Mouse (Mus musculus): Measurements from ENCODE around the gene B9d1.

The B9d1 gene

DNA sequence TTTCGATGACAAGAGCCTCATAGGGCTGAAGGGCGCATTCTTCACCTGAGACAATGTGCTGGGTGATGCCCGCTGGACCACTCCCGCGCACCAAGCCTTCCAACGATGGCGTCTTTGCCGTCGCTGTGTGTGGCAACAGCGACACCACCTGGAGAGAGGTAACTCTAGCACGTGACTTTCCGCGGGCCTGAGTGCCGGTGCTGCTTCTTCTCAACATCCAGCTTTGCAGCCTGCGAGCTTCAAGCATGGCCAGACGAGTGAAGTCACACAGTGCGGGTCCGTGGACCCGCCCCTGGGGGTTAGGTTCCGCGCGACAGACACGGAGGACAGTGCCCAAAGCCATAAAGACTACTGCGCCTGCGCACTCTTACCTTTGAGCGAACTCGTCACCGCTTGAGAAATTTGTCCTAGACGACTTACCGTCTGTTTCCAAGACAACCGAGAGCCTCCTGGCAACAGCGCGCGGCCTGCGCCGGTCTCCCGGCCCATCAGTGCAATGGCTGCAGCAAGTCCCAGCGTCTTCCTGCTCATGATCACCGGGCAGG lies at the start of gene B9d1:
TSS of gene B9d1 (plus strand) at position 432 of the 545 bp plus-strand sequence.
- peak; percentile 98 for DNase-seq (ENCODE audit: low spot score)

DNA sequence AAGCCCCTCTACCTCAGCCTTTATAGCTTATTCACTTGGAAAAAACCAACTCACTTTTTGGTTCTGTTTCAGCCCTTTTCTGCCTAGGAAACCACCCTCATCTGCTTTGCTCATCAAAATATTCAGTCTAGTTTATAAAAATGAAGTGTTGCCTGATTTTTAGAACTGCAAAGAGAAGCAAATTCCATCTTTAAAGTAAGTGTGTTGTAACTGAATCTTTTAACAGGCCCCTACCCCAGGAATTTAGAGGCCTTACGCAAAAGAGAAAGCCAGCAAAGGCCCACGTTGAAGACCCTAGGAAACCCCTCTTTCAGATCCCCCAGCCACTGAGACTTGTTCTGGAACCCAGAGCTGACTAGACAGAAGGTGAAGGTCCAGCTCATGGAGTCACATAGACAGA lies 40.9 kb upstream of the B9d1 start:
- no peak for DNase-seq (ENCODE audit: low spot score)

DNA sequence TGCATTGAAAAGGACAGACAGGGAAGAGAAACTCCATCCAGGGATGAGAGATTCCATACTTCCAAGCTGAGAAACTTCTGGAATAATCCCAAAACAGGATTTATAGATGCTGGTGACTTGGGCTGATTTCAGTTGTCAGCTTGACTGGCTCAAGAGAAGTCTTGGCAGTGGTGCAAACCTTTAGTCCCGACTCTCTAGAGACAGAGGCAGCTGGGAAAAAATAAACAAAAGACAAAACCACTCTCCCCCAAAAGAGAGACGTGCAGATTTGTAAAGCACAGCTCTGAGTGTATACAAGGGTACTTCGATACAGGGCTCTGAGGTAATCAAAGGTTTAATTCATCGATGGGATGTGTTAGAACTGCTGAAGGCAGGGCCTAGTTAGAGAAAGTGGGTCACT lies 39.5 kb upstream of the B9d1 start:
- no peak for DNase-seq (ENCODE audit: low spot score)

DNA sequence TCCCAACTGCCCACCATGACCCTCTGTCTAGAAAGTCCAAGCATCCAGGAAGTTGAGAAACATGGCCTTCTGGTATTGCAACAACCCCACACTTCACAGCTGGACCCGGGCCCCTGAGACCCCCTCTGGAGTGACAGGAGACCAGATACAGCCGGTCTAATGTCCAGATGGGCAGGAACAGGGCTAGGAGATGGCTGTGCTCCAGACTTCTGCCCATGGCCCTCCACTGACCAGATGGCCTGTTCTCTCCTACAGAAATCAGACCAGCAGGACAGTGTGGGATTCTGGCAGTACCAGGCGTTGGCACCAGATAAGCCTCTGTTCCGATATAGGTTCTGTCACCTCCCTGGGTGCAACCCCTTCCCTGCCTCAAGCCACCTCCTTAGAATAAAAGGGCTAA lies 36.4 kb upstream of the B9d1 start:
- DNase-seq (ENCODE audit: low spot score), result peak; percentile 49

DNA sequence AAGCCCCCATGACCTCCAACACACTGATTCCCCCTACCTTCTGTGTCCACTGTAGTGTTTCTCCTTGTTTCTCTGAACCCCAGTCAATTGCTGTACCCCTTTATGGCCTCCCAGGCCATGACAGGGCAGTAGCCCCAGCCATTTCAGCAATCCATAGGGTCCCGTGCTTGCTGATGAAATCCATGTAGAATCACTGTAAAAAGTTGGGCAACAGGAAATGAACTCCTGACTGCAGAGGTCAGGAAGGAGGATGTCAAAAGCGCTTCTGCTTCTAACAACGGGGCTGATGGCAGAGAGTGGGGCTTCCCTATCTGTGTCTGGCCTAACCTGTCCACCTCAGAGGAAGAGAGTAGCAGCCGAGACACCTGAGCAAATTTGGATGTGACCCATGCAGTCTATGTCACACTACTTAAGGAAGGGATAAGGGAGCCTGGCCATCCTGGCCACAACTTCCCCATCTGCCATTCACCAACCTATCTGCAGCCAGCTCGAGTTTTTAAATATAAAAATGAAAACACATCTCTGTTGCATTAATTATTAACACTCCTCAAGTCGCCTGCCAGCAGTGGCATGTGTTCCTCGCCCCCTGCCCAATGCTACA lies 35.5 kb upstream of the B9d1 start:
- DNase-seq (ENCODE audit: low spot score), result no peak

DNA sequence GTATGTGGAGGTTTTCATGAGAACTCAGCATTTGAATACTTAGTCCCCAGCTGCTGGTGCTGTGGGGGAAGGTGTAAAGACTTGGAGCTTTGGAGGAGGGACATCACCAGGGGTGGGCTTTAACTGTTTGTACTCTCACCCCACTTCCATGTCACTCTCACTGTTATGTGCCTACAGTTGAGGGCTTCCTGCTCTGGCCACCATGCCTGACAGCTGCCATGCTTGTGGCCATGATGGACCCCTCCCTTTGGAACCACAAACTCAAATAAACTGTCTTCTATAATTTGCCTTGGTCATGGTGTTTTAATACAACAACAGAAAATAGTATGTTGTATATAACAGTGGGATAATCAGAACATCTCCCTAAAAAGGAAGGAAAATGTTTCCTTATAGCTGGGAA lies 34.1 kb upstream of the B9d1 start:
- DNase-seq (ENCODE audit: low spot score), result no peak

DNA sequence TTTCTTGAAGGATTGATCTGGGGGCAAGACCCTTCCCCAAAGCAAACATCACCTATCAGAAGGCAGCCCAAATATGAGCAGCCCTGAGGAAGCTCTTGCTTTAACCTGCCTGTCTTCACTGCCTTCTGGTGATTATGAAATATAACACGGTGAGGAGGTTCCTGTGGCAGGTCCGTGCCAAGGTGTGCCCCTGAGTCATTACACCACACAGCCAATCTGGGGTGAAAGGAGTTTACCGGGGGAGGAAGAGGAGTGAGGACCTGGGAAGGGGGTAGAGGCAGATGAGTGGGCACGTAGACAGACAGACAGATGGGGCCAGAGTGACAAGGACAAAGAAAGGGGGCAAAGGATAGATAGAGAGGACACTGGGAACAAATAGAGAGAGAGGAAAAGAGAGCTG lies 31.3 kb upstream of the B9d1 start:
- no peak for DNase-seq (ENCODE audit: low spot score)

DNA sequence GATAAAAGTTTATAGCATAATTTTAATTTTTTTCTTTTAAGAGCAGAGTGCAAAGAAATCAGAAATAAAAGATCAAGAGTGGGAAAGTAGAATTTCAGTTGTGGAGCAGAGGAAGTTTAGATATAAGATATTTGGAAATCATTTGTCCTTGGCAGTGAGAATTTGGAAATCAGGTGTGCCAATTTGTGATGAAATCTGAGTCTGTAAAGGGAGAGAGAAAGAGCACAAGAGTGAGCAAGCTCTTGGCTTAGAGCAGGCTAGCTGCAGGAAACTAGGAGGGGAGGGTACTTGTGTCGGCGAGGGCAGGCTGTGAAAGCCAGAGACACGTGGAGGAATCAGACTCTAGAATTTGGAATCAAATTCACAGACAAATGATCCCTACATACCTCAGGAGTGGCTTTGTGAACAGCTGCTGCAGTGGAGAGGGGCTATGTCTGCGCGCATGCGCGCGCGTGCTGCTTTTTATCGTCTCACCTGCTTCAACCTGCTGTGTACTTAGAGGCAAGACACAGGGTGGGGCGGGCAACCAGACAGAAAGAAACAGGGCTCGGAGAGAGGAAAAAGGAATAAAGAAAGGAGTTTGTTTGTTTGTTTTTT lies 28.1 kb upstream of the B9d1 start:
- no peak for DNase-seq (ENCODE audit: low spot score)

DNA sequence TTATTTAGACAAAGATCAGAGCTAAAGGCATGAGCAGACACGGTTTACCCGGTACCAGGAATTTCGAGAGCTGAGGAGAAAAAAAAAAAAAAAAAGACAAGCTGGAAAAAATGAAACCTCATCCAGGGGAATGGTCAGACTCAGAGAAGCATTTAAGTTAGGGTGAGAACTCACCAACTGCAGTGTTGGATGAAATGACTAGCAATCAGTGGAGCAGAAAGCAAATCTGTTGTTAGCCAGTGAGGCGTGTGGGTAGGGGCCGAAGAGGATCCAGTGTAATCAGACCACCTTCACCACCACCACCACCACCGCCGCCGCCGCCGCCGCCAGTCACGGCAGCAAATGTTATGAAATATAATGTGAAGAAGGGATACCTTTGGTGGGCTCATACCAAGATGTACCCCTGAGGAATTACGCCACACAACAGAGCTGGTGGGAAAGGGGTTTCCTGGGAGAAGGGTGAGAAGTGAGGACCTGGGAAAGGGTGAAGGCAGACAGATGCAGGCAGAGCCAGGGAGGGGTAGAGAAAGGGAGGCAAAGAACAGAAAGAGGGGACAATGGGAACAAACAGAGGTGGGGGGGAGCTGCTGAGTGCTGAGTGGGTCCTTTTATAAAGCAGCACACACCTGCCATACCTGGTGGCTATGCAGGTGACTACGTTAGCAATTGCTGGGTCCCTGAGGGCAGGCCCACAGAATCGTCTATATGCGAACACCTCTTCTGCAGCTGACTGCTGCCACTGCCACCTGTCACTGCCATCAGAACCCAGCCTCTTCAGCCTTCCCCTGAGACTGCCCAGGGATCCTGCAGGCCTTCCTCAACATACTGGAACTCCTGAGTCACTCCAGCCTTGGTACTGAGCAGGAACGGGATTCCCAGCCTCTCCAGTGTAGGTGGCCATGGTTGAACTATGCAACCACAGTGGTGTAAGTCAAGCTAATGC lies 27.1 kb upstream of the B9d1 start:
- no peak for DNase-seq (ENCODE audit: low spot score)

DNA sequence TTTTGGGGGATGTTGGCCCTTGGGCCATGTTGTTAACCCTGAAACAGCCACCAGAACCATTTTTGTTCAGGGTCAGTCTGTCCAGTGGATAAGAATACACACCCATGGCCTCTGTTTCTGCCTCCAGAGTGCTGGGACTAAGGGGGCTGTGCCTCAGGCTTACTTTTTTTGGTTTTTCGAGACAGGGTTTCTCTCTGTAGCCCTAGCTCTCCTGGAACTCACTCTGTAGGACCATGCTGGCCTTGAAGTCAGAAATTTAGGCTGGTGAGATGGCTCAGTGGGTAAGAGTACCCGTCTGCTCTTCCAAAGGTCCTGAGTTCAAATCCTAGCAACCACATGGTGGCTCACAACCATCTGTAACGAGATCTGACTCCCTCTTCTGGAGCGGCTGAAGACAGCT lies 26.2 kb upstream of the B9d1 start:
- DNase-seq (ENCODE audit: low spot score), result no peak

DNA sequence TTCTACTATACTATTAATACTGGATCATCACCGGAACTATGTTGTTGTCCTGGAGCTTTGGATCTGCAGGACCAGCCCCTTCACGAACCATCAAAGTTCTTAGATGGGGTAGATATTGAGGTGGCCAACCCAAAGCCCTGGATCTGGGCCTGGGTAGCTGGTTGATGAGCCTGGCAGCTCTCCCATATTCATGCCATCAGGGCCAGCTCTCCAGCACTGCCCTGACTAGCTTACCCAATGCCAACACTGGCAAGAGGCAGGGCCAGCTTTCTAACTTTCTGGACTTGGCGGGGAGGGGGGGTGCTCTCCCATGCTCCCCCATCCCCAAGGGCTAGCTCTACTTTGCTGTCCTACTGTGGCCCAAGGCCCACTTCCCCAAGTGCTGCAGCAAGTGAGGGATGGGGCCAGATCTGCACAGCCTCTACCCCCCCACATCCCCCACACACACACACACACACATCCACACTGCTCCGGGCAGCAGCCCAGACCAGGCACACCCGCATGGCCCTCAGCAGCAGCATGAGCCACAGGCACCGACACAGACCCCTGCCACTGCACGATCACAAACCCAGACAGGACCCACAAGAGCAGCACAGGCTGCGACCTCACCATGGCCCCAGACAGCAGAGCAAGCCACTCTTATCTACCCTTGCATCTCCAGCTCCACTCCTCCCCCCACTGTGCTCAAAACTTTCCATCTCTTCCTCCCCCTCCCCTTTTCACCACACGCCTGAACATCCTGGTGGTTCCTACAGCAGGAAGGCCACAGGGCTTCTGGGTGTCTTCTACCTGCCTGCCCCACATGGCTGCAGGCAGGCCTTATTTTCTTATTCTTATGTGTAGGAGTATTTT lies 23.5 kb upstream of the B9d1 start:
- DNase-seq (ENCODE audit: low spot score), result peak; percentile 21

DNA sequence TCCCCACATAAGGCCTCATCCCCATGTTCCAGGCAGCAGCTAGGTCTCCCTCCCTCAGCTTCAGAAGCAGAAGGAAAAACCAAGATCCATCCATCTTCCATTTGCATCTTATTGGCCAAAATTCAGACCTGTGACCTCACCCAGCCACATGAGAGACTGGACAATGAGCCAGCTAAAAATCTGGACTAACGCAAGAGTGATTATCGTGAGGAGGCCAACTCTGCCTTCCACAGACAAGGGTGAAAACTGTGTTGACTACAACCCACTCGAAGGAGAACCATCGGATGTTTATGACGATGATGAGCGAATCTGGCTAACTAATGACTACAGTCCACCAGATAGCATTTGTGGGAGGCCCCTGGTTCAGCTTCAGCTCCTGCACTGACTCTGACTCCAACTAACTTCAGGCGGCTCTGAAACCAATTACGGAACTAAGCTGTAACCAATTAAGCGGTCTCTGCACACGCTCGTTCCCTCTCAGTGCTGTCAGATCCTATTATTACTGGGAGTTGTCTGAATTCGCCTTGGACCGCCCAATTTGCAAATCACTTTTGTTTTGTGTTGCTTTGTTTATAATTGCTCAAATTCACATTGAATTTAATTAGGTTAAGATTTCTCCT lies 21.6 kb upstream of the B9d1 start:
- DNase-seq (ENCODE audit: low spot score), result peak; percentile 67

DNA sequence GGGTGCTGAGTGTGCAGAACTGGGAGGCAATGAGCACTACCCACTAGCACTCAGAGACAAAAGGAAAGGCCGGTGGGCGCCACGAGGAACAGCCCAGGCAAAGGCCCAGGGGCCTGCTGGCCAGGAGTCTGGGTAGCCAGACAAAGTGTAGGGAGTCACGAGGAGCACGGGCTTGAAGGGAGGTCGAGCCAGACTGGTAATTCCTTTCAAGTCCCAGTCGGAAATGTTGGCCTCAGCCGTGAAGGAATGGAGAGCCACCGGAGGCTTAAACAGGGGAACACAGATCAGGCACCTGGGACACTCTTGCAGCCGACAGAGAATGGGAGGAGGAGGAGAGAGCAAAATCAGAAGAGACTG lies 20.7 kb upstream of the B9d1 start:
- DNase-seq (ENCODE audit: low spot score), result no peak

DNA sequence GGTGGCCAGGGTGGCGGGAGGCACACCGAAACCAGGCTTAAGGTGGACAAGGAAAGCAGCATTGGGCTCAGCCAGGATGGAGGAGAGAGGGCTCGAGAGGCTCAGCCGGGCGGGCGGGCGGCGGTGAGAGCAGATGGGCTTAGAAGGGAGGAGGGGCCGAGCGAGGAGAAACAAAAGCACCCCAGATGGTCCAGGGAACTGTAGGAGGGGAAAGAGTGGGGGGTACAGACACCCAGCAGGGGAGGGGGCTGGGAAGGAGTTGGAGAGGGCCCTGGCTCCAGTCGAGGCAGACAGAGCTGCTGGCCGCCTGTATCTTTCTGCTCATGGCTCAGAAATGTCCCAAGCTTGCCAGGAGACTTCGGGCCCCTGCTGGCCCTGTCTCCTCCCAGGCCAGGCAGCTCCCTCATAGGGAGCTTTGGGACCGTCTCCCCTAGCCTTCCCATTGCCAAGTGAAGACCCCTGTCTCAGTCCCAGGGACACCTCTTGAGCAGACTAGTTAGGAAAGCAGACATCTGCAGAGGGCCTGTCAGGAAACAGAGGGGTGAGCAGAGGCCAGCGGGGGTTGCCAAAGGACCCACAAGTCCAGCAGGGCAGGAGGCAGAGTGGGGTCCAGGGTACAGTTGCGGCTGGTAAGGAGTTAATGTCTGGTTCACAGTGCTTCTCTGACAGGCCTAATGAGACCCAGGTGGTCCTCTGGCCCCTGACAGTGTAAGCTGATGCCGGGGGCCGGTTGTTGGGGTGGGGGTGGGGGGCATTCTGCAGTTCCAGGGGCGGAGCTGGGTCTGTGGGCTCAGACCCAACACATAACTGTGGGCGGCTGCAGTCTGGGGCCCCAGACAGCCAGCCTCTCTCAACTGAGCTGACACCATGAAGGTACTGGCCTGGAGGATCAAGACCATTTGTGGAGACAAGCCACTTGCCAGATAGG lies 20.1 kb upstream of the B9d1 start, which contains the start of gene Mfap4:
TSS of gene Mfap4 (plus strand) at position 819 of the 928 bp plus-strand sequence.
- no peak for DNase-seq (ENCODE audit: low spot score)

DNA sequence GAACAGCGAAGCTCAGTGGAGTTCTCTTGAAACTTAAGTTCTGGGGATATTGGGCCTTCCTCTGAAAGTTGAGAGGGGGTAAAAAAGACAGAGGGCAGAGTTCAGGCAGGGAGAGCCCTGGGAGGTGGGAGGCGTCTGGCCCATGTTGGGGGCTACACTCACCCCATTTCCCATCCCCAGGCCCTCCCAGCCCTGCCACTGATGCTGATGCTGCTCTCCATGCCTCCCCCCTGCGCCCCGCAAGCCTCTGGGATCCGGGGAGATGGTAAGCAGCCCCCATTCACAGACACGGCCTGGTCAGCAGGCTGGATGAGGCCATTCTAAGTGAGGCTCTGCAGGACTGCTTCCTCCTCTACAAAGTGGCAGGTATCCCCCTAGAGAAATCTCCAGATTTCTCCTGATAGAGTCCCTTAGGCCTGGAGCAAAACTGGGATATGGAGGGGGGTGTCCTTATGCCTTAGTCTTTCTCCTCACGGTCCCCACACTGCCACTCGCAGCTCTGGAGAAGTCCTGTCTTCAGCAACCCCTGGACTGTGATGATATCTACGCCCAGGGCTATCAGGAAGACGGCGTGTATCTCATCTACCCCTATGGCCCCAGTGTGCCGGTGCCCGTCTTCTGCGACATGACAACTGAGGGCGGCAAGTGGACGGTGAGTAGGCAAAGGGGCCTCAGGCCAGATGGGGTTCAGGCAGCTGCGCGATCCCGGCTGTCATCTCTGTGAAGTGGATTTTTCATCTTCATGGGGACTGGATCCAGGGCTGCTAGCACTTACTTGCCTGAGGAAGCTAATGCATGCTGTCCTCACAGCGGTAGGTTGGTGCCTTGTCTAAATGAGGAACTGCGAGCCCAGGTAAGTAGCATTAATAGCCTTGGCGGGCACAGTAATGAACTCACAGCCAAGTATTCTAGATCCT lies 19.1 kb upstream of the B9d1 start:
- DNase-seq (ENCODE audit: low spot score), result no peak

DNA sequence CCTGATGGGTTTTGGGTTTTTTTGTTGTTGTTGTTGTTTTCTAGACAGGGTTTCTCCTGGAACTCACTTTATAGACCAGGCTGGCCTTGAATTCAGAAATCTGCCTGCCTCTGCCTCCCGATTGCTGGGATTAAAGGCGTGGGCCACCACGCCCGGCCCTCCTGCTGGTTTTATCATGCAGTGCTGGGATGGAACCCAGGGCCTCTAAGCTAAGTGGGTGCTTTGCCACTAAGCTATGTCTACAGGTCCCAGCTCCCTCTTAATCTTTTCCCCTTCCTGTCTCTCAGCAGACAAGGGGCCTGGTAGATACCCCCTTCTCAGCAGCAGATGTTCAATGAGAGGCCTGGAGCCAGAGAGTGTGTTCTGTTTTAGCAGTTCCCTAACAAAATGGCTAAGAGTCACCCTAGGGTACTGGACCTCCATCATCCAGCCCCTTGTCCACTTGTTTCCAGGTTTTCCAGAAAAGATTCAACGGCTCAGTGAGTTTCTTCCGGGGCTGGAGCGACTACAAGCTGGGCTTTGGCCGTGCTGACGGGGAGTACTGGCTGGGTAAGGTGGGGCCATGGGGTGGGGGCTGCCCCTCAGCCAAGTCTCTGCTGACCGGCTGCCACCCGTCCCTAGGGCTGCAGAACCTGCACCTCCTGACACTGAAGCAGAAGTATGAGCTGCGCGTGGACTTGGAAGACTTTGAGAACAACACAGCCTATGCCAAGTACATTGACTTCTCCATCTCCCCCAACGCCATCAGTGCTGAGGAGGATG lies 18.3 kb upstream of the B9d1 start:
- no peak for DNase-seq (ENCODE audit: low spot score)

DNA sequence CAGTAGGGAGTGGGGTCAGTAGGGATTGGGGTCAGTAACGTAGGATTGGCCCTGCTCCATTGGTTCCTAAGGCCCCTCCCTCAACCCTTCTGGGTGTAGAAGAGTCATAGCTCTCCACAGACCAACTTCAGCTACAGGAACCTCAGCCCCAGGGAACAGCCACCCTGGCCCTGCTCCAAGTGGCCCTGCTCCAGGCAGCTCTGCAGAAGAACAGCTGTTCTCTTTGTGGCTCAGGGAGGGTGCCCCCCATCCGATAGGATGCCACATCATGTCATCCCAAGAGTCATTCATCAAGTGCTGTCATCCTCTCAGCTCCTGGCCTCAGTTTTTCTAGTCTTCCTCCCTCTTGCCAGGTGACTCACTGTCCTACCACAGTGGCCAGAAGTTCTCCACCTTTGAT lies 17.5 kb upstream of the B9d1 start:
- DNase-seq (ENCODE audit: low spot score), result peak; percentile 77

DNA sequence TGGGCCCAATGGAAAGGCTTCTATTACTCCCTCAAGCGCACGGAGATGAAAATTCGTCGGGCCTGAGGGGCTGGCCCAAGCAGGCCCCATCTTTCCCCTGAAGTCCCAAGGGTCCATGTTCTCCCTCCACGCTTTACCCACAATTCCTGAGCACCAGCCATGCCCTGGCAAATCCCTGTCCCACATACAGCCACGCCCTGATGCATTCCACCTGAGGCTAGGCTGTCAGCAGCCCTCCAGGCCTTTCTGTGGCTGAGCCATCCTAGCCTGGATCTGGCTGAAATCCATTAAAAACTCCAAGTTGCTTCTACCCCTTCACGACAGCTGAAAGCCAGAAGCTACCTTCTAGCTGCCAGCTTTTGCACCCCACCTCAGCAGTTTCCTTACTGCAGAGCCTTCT lies 17.0 kb upstream of the B9d1 start:
- DNase-seq (ENCODE audit: low spot score), result no peak

DNA sequence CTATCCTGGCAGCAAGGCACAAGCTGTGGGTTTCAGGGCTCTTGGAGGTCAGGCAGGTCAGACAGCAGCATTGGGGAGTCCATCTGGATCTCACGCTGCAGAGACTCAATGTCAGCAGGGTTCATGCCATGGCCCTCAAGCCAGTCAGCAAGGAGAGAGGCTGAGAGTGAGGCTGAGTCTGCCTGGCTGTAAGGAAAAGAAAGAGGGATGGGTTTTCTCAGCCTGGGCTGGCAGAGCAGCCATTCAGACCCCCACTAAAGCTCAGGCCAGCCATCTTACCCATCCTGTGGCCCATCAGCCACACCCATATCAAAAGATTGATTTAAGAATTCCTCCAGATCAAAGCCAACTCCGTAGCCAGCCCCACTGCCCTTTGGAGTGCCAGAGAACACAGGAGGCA lies 15.9 kb upstream of the B9d1 start:
- DNase-seq (ENCODE audit: low spot score), result no peak

Data from MN1 (cell line).